Mouse (Mus musculus): Measurements from ENCODE around the gene Mymx. TPM values are rescaled to one million over a fixed set of nuclear protein-coding genes. Genes with fewer than 3 reads are reported as not detected.

The Mymx gene
- polyA plus RNA-seq (2017; shearing (Covaris generic)) = not detected

DNA sequence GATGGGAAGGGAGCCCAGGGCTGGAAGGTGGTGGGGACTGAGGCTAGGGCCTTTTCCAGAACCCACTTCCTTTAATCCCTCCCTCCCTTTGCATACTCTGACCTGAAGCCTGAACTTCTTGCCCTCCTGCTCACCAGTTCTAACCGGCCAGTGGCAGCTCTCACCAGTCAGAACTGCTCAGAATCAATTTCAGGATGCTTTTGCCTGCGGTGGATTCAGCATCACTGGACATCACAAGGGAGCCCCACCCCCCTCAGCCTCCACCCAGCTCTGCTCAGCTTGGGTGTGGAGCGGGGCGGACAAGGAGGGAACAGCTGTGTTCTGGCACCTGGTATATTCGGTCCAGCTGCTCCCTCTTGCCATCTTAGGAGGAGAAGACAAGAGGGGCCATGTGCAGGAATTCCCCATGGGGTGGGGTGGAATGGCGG, at the start of gene Mymx:
Gene Mymx (minus strand): TSS at position 226 of the 428 bp plus-strand sequence.

DNA sequence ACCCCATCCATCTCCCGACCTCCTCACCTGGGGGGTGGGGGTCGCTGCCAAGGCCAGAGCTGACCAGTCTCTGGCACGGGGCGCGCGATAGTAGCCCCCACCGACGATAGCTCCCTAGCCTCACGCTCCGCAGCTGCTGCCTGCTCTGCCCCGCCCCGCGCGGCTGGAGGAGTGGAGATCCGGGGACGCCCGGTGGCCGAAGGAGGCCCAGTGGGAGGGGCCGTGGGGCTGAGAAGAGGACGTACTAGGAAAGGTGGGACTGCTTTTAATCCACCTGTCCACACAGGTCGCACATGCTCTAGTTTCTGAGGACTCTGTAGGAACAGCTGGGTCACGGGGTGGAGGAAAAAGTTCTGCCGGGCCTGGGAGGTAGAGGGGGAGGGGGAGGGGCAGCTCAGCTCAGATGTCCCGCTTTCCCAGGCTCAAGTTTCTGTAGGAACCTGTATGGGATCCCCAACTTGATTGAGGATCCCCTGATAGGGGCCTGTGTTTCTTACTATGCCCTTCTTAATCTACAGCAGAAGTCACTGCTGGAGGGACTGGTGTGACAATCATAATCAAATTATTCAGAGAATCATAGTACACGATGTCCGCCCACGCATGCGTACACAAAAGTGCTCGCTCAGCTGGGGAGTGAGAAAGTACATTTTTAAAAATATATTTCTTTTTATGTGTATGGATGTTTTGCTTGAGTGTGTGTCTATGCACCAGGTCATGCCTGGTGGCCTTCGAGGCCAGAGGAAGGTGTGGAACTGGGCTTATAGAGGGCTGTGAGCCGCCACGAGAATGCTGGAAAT, 2.3 kb downstream of the Mymx start, which contains the start of gene Slc29a1:
Gene Slc29a1 (minus strand): TSS at position 161 of the 797 bp plus-strand sequence.

DNA sequence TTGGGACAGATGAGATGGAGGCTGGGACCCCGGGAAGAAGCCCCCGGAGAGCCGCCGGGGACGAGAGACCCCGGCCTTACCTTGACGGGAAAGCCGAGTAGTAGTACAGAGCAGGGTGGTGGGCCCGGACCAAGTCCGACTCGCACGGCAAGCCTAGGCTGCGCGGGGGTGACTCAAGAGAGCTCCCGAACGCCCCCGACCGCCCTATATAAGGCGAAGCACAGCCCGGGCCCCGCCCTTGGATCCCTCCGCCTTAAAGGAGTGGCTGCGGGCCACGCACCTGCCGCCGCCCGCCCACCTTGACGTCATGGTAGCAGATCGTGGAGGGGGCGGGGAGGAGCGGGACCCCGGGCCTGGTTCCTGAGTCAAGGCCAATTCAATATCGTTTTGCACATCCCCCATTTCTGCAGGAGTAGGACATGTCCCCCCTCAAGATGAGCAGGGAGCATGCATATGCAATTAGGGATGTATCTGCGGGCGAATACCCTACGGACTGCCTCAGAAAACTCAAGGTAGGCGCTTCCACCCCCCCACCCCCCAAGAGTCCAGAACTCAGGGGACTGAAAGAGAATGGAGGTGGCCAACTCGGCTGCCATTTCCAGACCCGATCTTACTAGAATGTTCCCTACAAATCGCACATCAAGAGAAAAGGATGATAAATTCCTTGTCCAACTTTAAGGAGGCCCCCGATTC, 28.7 kb downstream of the Mymx start, which contains the start of gene Hsp90ab1:
Gene Hsp90ab1 (minus strand): TSS at position 185 of the 693 bp plus-strand sequence.

DNA sequence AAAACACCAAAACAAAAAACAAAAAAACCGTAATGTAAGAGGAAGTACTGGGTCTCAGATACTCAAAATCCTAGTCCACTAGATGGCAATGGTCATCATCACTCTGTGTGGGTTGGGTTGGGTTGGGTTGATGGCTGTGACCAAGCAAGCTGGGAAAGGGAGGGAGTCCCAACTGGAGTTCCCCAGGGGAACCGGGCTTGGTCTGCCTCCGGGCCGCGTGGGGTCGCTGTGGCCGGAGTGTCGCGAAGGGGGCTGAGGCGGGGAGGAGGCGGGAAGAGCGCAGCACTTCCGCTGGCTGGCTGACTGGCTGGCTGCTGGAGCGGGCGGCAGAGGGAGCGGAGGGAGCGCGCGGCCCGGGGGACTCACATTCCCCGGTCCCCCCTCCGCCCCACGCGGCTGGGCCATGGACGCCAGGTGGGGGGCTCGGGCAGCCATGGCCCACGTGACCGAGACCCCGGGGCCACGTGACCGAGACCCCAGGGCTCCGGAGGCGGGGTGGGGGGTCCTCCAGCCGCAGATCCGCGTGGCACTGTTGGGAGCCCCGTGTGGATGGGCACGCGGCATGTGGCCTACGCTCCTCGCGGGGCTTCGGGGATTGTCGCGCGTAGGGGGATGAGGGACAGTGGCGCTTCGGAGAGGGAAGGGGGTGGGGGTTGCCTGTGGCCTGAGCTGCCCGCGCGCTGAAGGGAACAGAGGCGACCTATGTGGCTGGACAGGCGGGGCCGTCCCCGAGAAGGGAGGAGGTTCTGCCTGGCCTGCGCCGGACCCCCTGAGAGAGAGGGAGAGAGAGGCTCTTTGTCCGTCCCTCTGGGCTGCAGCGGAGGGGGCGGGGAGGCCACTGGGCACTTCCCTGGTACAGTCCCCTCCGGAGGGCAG, 38.0 kb downstream of the Mymx start, which contains the start of gene Slc35b2:
Gene Slc35b2 (plus strand): TSS at position 220 of the 876 bp plus-strand sequence.

DNA sequence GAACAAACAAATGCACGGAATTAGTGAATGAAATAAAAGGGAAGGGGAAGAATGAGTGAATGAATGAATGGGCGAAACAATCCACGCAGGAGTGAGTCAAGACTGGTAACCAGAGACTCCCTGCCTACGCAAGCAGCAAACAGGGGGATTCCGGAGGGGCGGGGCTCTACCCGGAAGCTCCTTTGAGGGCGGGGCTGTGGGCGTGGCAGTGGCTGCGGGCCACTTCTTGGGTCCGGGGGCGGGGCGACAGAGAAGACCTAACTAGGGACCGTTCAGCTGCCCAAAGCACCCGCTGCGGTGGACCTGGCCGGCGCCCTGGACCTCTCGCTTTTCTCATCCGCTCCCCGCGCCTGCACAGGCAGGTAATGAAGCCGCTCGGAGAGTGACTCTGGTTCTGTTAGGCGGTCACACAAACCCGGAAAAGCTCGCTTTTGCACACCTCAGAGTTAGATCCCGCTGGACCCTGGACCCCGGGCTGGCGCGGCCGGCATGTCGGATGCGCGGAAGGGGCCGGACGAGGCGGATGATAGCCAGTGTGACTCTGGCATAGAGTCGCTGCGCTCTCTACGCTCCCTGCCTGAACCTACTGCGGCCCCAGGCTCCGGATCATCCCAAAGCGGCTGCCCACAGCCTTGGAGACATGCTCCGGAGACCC, 46.3 kb downstream of the Mymx start, which contains the start of gene Nfkbie:
Gene Nfkbie (plus strand): TSS at position 252 of the 655 bp plus-strand sequence.

Other genes with a start within 250 kb of the Mymx start
- gene Cdc5l, start 168.4 kb downstream of the Mymx start, polyA plus RNA-seq (2017; shearing (Covaris generic)) = 90.1 TPM
- 0.60 TPM for gene Spats1, start 126.7 kb downstream of the Mymx start, polyA plus RNA-seq (2017; shearing (Covaris generic))
- 21.1 TPM for gene Aars2, start 95.3 kb downstream of the Mymx start, polyA plus RNA-seq (2017; shearing (Covaris generic))
- not detected for gene Tcte1, start 78.7 kb downstream of the Mymx start, polyA plus RNA-seq (2017; shearing (Covaris generic))
- gene Tmem151b, start 52.4 kb downstream of the Mymx start, polyA plus RNA-seq (2017; shearing (Covaris generic)) = not detected
- gene Nfkbie, start 46.4 kb downstream of the Mymx start, polyA plus RNA-seq (2017; shearing (Covaris generic)) = 52.3 TPM
- 32.3 TPM for gene Slc35b2, start 38.2 kb downstream of the Mymx start, polyA plus RNA-seq (2017; shearing (Covaris generic))
- 1,260 TPM for gene Hsp90ab1, start 28.8 kb downstream of the Mymx start, polyA plus RNA-seq (2017; shearing (Covaris generic))
- 53.6 TPM for gene Slc29a1, start 2.5 kb downstream of the Mymx start, polyA plus RNA-seq (2017; shearing (Covaris generic))
- 1.1 TPM for gene Capn11, start 57.2 kb upstream of the Mymx start, polyA plus RNA-seq (2017; shearing (Covaris generic))
- 32.1 TPM for gene Mrpl14, start 84.2 kb upstream of the Mymx start, polyA plus RNA-seq (2017; shearing (Covaris generic))
- 17.7 TPM for gene Tmem63b, start 84.8 kb upstream of the Mymx start, polyA plus RNA-seq (2017; shearing (Covaris generic))
- gene 1600014C23Rik, start 131.7 kb upstream of the Mymx start, polyA plus RNA-seq (2017; shearing (Covaris generic)) = not detected

Measured in naive thymus-derived CD4-positive, alpha-beta T cell, adult 5 months (primary cell).